Mouse (Mus musculus): Measurements from ENCODE around the gene Isg20l2.
"Not testable (repeated sequence)": the region's sequence is repeated elsewhere in the genome, so short reads cannot be mapped to it uniquely, and the experiment has no call there.

Isg20l2 gene

GRCm38 (mm10) chr3:87930078-87930795 is at the start of gene Isg20l2, which contains the start of gene Rrnad1:
Isg20l2 (plus strand) TSS chr3:87930314.
Rrnad1 (minus strand) TSS chr3:87930717.
- peak; percentile 97 for DNase-seq (ENCODE audit: low spot score)

GRCm38 (mm10) chr3:87884291-87884690 is 45.8 kb upstream of the Isg20l2 start:
- no peak for DNase-seq (ENCODE audit: low spot score)

GRCm38 (mm10) chr3:87884708-87885251 is 45.3 kb upstream of the Isg20l2 start:
- peak; percentile 42 for DNase-seq (ENCODE audit: low spot score)

- DNase-seq (ENCODE audit: low spot score), result peak; percentile 89
Observed at GRCm38 (mm10) chr3:87885281-87886003, 44.7 kb upstream of the Isg20l2 start, which contains the start of gene Prcc. Prcc (minus strand) TSS chr3:87885608.

GRCm38 (mm10) chr3:87886004-87886365 is 44.1 kb upstream of the Isg20l2 start:
- peak; percentile 33 for DNase-seq (ENCODE audit: low spot score)

GRCm38 (mm10) chr3:87886416-87886815 is 43.7 kb upstream of the Isg20l2 start:
- no peak for DNase-seq (ENCODE audit: low spot score)

- not testable (repeated sequence) for DNase-seq (ENCODE audit: low spot score)
Observed at GRCm38 (mm10) chr3:87887400-87887799, 42.7 kb upstream of the Isg20l2 start.

- DNase-seq (ENCODE audit: low spot score), result no peak
Observed at GRCm38 (mm10) chr3:87891481-87891880, 38.6 kb upstream of the Isg20l2 start.

- DNase-seq (ENCODE audit: low spot score), result no peak
Observed at GRCm38 (mm10) chr3:87893367-87893905, 36.7 kb upstream of the Isg20l2 start.

GRCm38 (mm10) chr3:87899266-87899665 is 30.8 kb upstream of the Isg20l2 start:
- DNase-seq (ENCODE audit: low spot score), result no peak

GRCm38 (mm10) chr3:87899776-87900175 is 30.3 kb upstream of the Isg20l2 start:
- no peak for DNase-seq (ENCODE audit: low spot score)

GRCm38 (mm10) chr3:87901036-87901624 is 29.0 kb upstream of the Isg20l2 start:
- DNase-seq (ENCODE audit: low spot score), result no peak

GRCm38 (mm10) chr3:87901959-87902358 is 28.2 kb upstream of the Isg20l2 start:
- DNase-seq (ENCODE audit: low spot score), result not testable (repeated sequence)

- DNase-seq (ENCODE audit: low spot score), result no peak
Observed at GRCm38 (mm10) chr3:87903821-87904220, 26.3 kb upstream of the Isg20l2 start.

GRCm38 (mm10) chr3:87905880-87906485 is 24.1 kb upstream of the Isg20l2 start, which contains the start of gene Hdgf:
Hdgf (plus strand) TSS chr3:87906321.
- peak; percentile 94 for DNase-seq (ENCODE audit: low spot score)

- DNase-seq (ENCODE audit: low spot score), result peak; percentile 39
Observed at GRCm38 (mm10) chr3:87906601-87906980, 23.5 kb upstream of the Isg20l2 start.

- DNase-seq (ENCODE audit: low spot score), result peak; percentile 70
Observed at GRCm38 (mm10) chr3:87906981-87907857, 22.9 kb upstream of the Isg20l2 start.

GRCm38 (mm10) chr3:87907906-87908305 is 22.2 kb upstream of the Isg20l2 start:
- no peak for DNase-seq (ENCODE audit: low spot score)

GRCm38 (mm10) chr3:87909381-87909780 is 20.7 kb upstream of the Isg20l2 start:
- no peak for DNase-seq (ENCODE audit: low spot score)

- no peak for DNase-seq (ENCODE audit: low spot score)
Observed at GRCm38 (mm10) chr3:87909874-87910273, 20.2 kb upstream of the Isg20l2 start.
